Mouse (Mus musculus) ovary, postnatal 10 days (tissue): ENCODE measurements around the gene Fam126a.
"Not testable (repeated sequence)": the region's sequence is repeated elsewhere in the genome, so short reads cannot be mapped to it uniquely, and the experiment has no call there.

Experiments used
- DNase-seq: peaks from one replicate; pipeline ENCODE4 v3.0.0; 2022; ENCODE audit warnings: low spot score

The Fam126a gene

DNA sequence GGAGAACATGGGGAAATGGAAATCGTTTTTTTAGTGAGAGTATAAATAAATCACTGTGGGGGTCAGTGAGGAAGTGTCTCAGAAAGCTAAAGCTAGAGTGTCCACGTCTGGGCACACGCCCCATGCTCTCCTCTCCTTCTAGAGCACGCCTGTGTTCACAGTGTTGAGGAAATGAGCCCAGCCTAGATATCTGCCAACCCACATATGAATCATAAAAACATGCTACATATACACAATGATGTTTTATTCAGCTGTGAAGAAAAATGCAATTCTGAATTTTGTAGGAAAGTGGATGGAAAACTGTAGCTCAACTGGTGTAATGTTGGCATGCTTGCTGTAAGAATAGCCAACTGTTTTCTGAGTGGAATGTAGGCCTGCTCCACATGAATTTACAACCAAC is 130.3 kb downstream of the Fam126a start:
- DNase-seq, result no peak

DNA sequence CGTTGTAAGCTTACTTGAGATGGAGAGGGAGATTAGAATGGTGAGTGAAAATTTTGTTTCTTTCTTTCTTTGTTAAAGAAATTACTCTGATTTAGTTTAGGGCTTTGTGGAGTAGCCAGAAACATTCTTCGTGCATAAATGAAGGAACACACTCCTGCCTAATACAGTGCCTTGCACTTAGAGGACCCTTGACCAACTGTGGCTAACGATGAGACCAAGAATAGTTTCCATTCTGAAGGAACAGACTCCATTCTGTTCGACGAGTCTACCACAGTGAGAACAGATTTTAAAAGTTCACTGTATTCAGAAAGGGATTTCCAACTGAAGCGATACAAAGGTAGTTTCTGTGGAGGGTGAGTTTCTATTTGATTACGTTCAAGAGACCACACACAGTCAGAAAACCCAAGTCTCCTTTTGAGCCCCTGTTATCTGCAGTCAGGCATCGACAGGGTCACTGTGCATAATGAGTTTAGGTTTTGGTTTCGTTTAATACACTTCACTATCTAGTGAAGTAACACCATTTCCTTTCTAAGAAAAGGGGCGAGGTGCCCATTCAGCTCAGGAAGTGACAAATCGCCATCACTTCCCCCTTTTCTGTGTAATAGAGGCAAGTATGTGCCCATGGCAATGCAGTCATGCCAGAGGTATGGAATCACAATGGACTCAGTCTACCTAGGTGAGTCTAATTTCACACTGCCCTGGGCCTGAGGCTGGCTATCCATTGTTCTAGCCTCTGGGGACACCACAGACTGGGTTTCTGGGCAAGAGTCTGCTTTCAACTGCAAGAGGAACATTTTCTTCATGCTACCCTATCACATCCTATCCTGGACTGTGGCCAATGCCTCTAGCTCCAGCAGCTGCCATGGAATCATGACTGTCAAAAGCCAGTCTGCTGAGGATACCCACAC is 136.4 kb downstream of the Fam126a start:
- DNase-seq, result no peak

DNA sequence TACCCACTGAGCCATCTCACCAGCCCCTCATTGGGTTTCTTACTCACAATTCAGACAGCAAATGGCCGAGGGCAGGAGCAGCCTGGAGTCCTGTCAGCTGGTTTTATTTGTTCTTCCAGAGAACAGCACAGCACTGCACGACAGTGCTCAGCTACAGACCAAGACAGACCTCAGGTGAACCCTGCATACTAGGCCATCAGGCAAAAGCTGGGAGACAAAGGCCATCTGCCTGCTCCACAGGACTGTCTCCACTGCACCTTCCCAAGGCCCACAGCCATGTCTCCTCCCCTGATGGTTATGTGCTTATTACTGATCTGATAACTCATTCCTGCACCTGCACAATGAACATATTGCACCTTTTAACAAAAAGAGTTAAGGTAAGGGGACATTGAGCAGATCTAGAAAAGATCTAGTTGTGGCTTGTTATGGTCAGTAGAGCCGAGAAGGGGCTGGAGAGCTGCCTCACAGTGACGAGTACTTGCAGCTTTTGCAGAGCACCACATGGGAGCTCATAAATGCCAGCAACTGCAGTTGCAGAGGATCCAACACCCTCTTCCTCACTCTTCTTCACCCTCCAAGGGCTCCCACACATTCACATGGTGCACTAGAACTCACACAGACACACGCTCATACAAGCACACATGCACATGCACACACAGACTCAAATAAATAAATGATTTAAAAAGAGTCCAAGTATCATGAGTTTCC is 137.2 kb downstream of the Fam126a start:
- DNase-seq, result no peak

DNA sequence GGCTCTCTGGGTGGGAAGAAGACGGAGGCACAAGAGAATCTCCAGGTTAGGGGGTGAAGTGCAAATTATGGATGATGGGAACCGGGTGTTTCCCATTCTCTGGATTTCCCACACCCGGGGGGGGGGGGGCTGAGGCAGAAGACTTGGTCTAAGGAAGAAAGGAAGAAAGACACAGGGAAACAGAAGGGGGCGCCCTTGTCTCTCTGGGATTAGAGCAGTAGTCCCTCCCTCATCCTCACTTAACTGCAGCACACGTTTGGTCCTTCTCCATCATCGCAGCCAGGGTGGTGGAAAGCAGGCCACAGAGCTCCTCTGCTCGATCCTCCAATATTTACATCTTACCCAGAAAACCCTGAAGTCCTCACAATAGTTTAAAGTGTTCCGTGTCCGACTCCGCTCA is 139.8 kb downstream of the Fam126a start:
- DNase-seq, result no peak

DNA sequence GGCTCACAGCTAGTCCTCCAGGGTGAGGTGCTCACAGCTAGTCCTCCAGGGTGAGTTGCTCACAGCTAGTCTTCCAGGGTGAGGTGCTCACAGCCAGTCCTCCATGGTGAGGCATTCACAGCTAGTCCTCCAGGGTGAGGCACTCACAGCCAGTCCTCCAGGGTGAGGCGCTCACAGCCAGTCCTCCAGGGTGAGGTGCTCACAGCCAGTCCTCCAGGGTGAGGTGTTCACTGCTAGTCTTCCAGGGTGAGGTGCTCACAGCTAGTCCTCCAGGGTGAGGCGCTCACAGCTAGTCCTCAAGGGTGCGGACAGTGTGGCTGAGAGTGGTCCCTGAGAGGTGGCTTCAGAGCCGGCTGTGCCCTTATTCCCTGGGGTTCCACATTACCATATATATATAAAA is 141.0 kb downstream of the Fam126a start:
- no peak for DNase-seq

DNA sequence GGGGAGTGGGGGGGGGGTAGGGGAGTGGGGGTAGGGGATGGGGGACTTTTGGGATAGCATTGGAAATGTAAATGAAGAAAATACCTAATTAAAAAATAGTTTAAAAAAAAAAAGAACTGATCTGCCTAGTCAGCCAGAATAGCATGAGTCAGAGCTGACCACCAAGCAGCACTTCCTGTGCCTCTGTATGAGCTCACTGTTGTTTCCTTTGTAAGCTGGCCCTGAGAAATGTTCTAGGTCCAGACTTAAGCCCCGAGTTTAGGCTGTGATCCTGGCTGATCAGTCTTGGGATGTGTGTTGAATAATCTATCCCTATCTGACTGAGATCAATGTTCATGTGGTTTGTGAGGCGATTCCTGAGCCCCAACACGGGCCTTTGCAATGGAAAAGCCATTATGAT is 143.4 kb downstream of the Fam126a start:
- DNase-seq, result no peak

DNA sequence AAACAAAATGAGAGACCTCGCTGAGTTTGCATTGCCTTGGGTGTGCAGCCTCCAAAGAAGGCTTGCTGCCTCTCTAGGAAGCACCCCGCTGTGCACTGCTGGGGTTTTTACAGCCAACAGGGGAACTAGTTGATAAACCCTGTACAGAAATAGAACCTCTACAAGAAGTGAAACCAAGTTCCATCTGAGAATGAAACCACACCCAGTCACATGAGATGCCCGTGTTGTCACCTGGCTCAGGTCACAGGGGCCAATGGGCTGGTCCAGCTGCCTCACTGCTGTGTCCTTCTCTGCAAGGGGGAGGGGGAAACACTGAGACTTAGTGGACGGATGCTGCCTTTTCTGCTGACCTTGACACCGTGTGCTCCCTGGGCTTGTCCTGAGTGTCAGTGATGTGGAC is 156.0 kb downstream of the Fam126a start:
- no peak for DNase-seq

DNA sequence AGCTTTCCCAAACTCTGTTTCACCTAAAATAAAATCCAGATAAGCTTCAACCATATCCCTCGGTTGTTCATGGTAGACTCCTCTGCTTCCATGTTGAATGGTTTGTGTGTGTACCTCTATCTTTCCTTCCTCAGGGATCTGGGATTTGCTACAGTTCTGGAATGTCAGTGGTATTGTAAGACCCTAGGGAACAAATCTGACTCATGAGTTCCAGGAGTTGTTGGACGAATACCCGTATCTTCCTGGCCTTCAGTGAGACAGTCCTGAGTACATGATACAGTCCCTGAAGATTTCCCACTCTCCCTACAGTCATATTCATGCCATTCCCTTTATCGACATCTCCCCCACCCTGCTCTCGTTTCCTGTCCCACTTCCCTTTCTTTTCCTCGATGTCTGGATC is 157.9 kb downstream of the Fam126a start:
- DNase-seq, result no peak

DNA sequence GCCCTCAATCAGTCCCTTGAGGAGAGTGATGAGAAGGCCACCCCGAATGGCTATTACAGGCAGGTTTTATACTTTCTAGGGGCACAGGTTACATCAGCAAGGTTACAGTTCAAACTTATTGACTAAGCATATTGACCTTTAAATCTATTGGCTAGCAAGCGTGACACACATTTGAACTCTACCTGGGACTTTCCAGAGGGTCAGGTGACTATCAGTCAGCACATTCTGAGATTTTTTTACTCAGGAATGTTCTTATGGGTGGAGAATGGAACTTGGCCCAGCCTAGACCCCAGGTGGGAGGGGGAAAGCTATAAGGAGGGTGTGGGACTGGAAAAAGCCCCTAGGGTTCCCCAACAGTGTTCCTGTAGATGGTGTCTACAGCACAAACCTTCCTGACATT is 159.2 kb downstream of the Fam126a start:
- not testable (repeated sequence) for DNase-seq

DNA sequence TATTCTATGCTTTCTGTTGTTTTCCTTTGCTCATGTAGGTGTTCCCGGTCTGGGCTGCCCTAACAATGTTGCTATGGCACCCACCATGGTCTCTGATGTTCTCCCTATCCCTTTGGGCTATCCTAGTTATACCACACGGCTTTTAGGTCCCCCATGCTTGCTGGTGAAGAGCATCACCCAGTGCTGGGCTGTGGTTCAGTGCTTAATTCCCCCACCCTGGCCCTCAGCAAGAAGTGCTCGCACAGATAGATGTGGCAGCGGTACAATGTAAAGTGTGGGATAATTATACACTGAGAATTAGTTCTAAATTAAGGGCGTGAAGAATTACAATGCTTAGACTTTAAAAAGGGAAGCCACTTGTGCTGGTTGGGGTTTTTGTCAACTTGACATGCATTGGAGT is 164.5 kb downstream of the Fam126a start:
- DNase-seq, result no peak
